Mouse (Mus musculus): ENCODE data around the gene Fxyd6.

Fxyd6 gene

GRCm38 (mm10) chr9:45370117-45370561, at the start of gene Fxyd6:
TSS of gene Fxyd6 (plus strand) at chr9:45370185.
- DNase-seq (ENCODE audit: low read depth) = peak; percentile 18

GRCm38 (mm10) chr9:45321465-45321864, 48.5 kb upstream of the Fxyd6 start:
- DNase-seq (ENCODE audit: low read depth) = no peak

GRCm38 (mm10) chr9:45321946-45322430, 48.0 kb upstream of the Fxyd6 start:
- no peak for DNase-seq (ENCODE audit: low read depth)

GRCm38 (mm10) chr9:45326390-45326789, 43.6 kb upstream of the Fxyd6 start:
- DNase-seq (ENCODE audit: low read depth) = no peak

- DNase-seq (ENCODE audit: low read depth) = no peak
These were observed 41.7 kb upstream of the Fxyd6 start for GRCm38 (mm10) chr9:45328263-45328662.

- peak; percentile 68 for DNase-seq (ENCODE audit: low read depth)
These were observed 40.4 kb upstream of the Fxyd6 start for GRCm38 (mm10) chr9:45329577-45329976.

- no peak for DNase-seq (ENCODE audit: low read depth)
These were observed 32.6 kb upstream of the Fxyd6 start for GRCm38 (mm10) chr9:45337406-45337805.

GRCm38 (mm10) chr9:45343066-45343465, 26.9 kb upstream of the Fxyd6 start:
- no peak for DNase-seq (ENCODE audit: low read depth)

GRCm38 (mm10) chr9:45345516-45345915, 24.5 kb upstream of the Fxyd6 start:
- no peak for DNase-seq (ENCODE audit: low read depth)

- DNase-seq (ENCODE audit: low read depth) = no peak
These were observed 23.7 kb upstream of the Fxyd6 start for GRCm38 (mm10) chr9:45346276-45346675.

- no peak for DNase-seq (ENCODE audit: low read depth)
These were observed 21.4 kb upstream of the Fxyd6 start for GRCm38 (mm10) chr9:45348560-45348959.

- no peak for DNase-seq (ENCODE audit: low read depth)
These were observed 20.8 kb upstream of the Fxyd6 start for GRCm38 (mm10) chr9:45349181-45349580.

- no peak for DNase-seq (ENCODE audit: low read depth)
These were observed 20.1 kb upstream of the Fxyd6 start for GRCm38 (mm10) chr9:45349851-45350250.

- DNase-seq (ENCODE audit: low read depth) = no peak
These were observed 14.8 kb upstream of the Fxyd6 start for GRCm38 (mm10) chr9:45355192-45355591.

- DNase-seq (ENCODE audit: low read depth) = no peak
These were observed 11.6 kb upstream of the Fxyd6 start for GRCm38 (mm10) chr9:45358356-45358755.

GRCm38 (mm10) chr9:45362051-45362461, 7.9 kb upstream of the Fxyd6 start:
- no peak for DNase-seq (ENCODE audit: low read depth)

- DNase-seq (ENCODE audit: low read depth) = no peak
These were observed 6.3 kb upstream of the Fxyd6 start for GRCm38 (mm10) chr9:45363639-45364214.

- DNase-seq (ENCODE audit: low read depth) = no peak
These were observed 2.3 kb upstream of the Fxyd6 start for GRCm38 (mm10) chr9:45367716-45368115.

GRCm38 (mm10) chr9:45368341-45368901, 1.6 kb upstream of the Fxyd6 start:
- no peak for DNase-seq (ENCODE audit: low read depth)

GRCm38 (mm10) chr9:45370616-45371336, 791 bp downstream of the Fxyd6 start:
- DNase-seq (ENCODE audit: low read depth) = no peak

- no peak for DNase-seq (ENCODE audit: low read depth)
These were observed 1.3 kb downstream of the Fxyd6 start for GRCm38 (mm10) chr9:45371337-45371707.

GRCm38 (mm10) chr9:45373896-45374295, 3.9 kb downstream of the Fxyd6 start:
- DNase-seq (ENCODE audit: low read depth) = no peak

- DNase-seq (ENCODE audit: low read depth) = no peak
These were observed 5.1 kb downstream of the Fxyd6 start for GRCm38 (mm10) chr9:45374988-45375502.

Measured in induced T-regulatory cell, adult 2 months (primary cell).